Comparison of ENCODE assay signal across 7 mouse cellular contexts in genomic region chr5:38598647-38599304, GRCm38 (mm10). TPM values are rescaled to one million over a fixed set of nuclear protein-coding genes. Genes with fewer than 3 reads are reported as not detected.
DNase-seq lines count a peak whose midpoint lies in the region; ATAC-seq and TF ChIP-seq lines count a peak whose summit lies in the region.

No protein-coding gene starts in this region.

- H3K27me3 ChIP-seq in neural tube, embryonic 12.5 days (replicated peaks) = no peaks in the 10 kb centered on the region
- H3K27me3 ChIP-seq in hindbrain, postnatal 0 days (ENCODE audit: insufficient read depth, low read length) = no peaks in the 10 kb centered on the region

- H3K9me3 ChIP-seq in neural tube, embryonic 12.5 days = no peaks in the 10 kb centered on the region
- no peaks in the 10 kb centered on the region for H3K9me3 ChIP-seq in hindbrain, postnatal 0 days (ENCODE audit: low read length)

- H3K27ac ChIP-seq in neural tube, embryonic 12.5 days = no peak overlapping the region
- H3K27ac ChIP-seq in hindbrain, postnatal 0 days = no peak overlapping the region

- peak overlapping the region; percentile 46 for H3K4me2 ChIP-seq in neural tube, embryonic 12.5 days (replicated peaks)
- H3K4me2 ChIP-seq in hindbrain, postnatal 0 days (ENCODE audit: low read depth, low read length) = peak overlapping the region; percentile 48; the same call in 1 of the 2 replicates

- no peak overlapping the region for H3K9ac ChIP-seq in neural tube, embryonic 12.5 days
- H3K9ac ChIP-seq in hindbrain, postnatal 0 days (replicated peaks; ENCODE audit: low read length) = no peak overlapping the region

- H3K4me1 ChIP-seq in neural tube, embryonic 12.5 days = no peaks in the 10 kb centered on the region
- no peaks in the 10 kb centered on the region for H3K4me1 ChIP-seq in hindbrain, postnatal 0 days (ENCODE audit: insufficient read depth, low read length)

- peak overlapping the region; percentile 20; the same call in 1 of the 2 replicates for H3K4me3 ChIP-seq in neural tube, embryonic 12.5 days
- peak overlapping the region; percentile 23; the same call in 1 of the 2 replicates for H3K4me3 ChIP-seq in hindbrain, postnatal 0 days (ENCODE audit: low read length)

- H3K36me3 ChIP-seq in neural tube, embryonic 12.5 days = no peaks in the 10 kb centered on the region
- no peaks in the 10 kb centered on the region for H3K36me3 ChIP-seq in hindbrain, postnatal 0 days (ENCODE audit: insufficient read depth, low read length)

- ATAC-seq in neural tube, embryonic 12.5 days (ENCODE audit: low FRiP score, low read depth) = no peak
- ATAC-seq in common myeloid progenitor, adult 5-6 weeks (replicated peaks; ENCODE audit: low read depth, poor library complexity, severe bottlenecking) = 0 out of 2 replicates have a peak, but pooled peaks have one; percentile 39
- ATAC-seq in hindbrain, postnatal 0 days = 0 out of 2 replicates have a peak, but pooled peaks have one; percentile 38

- WGBS in neural tube, embryonic 12.5 days = 66% methylated on average over 11 of the region's 11 CpGs
- 42% methylated on average over 11 of the region's 11 CpGs for WGBS in hindbrain, postnatal 0 days

- DNase-seq in neural tube, embryonic 10.5 days (ENCODE audit: extremely low spot score, low spot score) = no peak
- peak; percentile 8 for DNase-seq in hindbrain, postnatal 0 days (ENCODE audit: low spot score)
- peak; percentile 40 for DNase-seq in retina, embryonic 14.5 days (ENCODE audit: low spot score)
- DNase-seq in adrenal gland, postnatal 25 days = no peak
- DNase-seq in lung, postnatal 25 days (ENCODE audit: low spot score) = no peak

- TF ChIP-seq CTCF in hindbrain, postnatal 0 days (IDR thresholded peaks at IDR 0.05; ENCODE audit: low read depth) = peak; percentile 45

RNA-seq across cellular contexts. Expression of gene Wdr1, which starts 35.8 kb away (rescaled TPM):
- polyA plus RNA-seq in neural tube, embryonic 12.5 days (2016; fragmentation: Nextera tagmentation; extraction: Ambion mirVana) = 140 and 149 TPM in 2 replicates
- total RNA-seq in common myeloid progenitor, adult 5-6 weeks (2017) = 158 and 166 TPM in 2 replicates
- 245 and 258 TPM in 2 replicates for total RNA-seq in hindbrain, postnatal 0 days (2014; rRNA removed)
- polyA plus RNA-seq in hindbrain, postnatal 0 days (2015; fragmentation: Nextera tagmentation; extraction: Ambion mirVana) = 174 TPM in 2 replicates
- total RNA-seq in adrenal gland, postnatal 25 days (2021) = 119 and 124 TPM in 2 replicates

Comparison
In these comparisons a context has a peak if more than half of its experiments do, and no peak if none do; other contexts are left out.
1. DNase-seq: peak in hindbrain, postnatal 0 days (single experiment) and retina, embryonic 14.5 days (single experiment); none in neural tube, embryonic 10.5 days (single experiment), adrenal gland, postnatal 25 days (single experiment) and lung, postnatal 25 days (single experiment).